Mouse (Mus musculus): ENCODE data around the gene Jak3. TPM values are rescaled to one million over a fixed set of nuclear protein-coding genes. Genes with fewer than 3 reads are reported as not detected.

Gene Jak3
- polyA plus RNA-seq, 1 experiment from 2014 or later: 1.6 TPM

DNA sequence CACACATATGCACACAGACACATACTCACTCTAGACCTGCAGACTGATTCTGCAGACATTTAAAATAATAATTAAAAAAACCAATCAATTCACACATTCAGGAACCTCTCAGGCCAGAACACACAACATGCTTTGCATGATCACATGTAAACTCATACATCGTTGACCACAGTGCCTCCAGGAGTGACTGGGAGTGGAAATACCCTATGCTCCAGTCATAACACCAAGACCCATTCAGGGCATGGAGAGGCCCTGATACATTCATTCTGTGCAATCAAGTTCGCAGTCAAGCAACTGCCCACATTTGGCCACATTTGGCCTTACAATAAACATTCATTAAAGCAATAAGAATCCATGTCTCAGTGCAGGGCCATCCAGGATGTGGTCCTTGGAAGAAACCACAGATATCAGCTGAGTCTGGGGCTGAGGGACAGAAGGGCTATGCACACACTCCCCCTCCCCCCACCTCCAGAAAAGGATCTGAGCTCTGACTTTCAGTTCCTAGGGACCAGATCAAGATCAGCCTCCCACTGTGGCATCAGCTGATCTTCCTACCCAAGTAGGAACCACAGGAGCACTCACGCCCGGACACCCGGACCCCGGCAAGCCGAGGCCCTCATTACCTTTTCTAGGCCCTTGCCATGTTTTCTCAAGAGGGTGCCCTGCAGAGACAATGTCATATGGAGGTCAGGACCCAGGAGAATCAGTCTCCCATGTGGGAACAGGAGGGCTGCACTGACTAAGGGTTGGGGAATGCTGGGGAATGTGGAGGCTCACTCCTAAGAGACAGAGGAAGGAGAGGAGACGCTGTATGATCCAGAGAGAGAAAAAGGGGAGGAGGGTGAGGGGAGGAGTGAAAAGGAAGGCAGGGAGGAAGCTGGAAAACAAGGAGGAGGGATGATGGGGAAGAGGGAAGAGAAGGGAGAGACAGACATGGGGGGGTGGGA is 38.7 kb upstream of the Jak3 start:
- H3K4me1 ChIP-seq: peaks cover 7% of the 10 kb centered on the region
- no peak overlapping the region for H3K9ac ChIP-seq
- 64% methylated on average over 8 of the region's 8 CpGs for WGBS
- no peak overlapping the region for H3K27ac ChIP-seq
- H3K27me3 ChIP-seq: peaks cover 40% of the 10 kb centered on the region
- H3K4me3 ChIP-seq: no peak overlapping the region
- H3K9me3 ChIP-seq (replicated peaks): peaks cover 5% of the 10 kb centered on the region
- H3K4me2 ChIP-seq: no peak overlapping the region
- ATAC-seq: no peak
- peaks cover 34% of the 10 kb centered on the region for H3K36me3 ChIP-seq (ENCODE audit: poor library complexity, severe bottlenecking)

DNA sequence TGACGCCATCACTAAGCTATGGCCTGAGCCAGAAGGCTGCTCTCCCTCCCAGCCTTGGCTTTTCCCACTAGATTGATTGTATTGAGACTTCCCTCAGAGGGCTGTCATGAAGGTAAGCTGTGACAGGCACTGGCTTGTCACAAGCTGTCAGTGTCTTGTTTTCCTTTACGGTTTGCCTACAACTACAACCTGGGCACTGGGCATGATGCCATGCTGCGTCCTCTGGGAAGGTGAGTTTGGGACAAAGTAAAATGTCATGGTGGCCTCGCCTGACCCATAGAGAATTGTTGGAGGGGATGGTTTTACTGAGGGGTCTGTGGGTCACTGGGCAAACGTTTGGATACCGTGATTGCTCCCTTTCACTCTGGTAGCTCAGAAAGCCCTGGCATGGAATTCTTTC is 37.8 kb upstream of the Jak3 start:
- WGBS: 76% methylated on average over 6 of the region's 6 CpGs
- no peak overlapping the region for H3K4me2 ChIP-seq
- H3K4me3 ChIP-seq: no peak overlapping the region
- no peak for ATAC-seq
- peaks cover 34% of the 10 kb centered on the region for H3K36me3 ChIP-seq (ENCODE audit: poor library complexity, severe bottlenecking)
- H3K4me1 ChIP-seq: peaks cover 7% of the 10 kb centered on the region
- H3K27ac ChIP-seq: no peak overlapping the region
- no peaks in the 10 kb centered on the region for H3K9me3 ChIP-seq (replicated peaks)
- H3K9ac ChIP-seq: no peak overlapping the region
- H3K27me3 ChIP-seq: peaks cover 40% of the 10 kb centered on the region

DNA sequence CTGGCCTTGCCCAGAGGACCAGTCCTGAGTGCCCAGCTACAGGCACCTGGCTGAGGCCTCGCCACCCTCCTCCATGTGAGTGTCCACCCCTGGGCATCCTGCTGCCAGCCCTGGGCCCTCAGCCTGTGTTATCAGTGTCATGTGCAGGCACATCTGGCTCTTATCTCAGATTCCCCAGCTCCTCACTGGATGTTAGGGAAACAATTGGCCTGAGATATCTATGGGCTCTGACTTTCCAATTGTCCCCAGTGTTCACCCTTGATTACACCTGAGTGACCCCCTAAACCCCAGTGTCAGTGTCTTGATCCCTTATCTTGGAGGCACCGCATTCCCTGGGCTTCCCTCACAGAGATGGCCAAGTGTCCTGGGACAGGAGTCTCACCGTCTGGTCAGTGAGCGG is 36.8 kb upstream of the Jak3 start:
- ATAC-seq: no peak
- 94% methylated on average over 4 of the region's 4 CpGs for WGBS
- Histone ChIP-seq H3K36me3 (ENCODE audit: poor library complexity, severe bottlenecking) (peaks cover 37% of the 10 kb centered on the region), H3K4me3 (no peak overlapping the region), H3K9ac (no peak overlapping the region), H3K4me1 (peaks cover 5% of the 10 kb centered on the region), H3K9me3 (replicated peaks) (no peaks in the 10 kb centered on the region), H3K4me2 (no peak overlapping the region), H3K27me3 (peaks cover 31% of the 10 kb centered on the region), H3K27ac (no peak overlapping the region)

DNA sequence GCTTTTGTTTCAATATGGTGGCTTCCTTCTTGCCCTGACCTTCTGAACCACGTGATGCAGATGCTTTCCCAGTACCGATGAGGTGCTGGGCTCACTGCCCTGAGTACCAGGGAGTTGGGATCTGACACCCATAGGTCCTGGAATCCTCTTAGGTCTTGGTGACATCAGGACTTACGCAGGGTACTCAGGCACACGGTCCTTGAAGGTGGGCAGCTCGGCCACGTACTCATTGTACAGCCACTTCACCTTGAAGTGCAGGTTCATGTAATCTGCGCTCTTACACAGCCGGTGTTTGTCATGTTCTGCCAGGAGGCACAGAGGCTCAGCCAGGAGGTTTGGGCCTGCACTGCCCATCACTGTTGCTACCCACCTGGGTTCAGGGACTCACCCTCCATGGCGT is 30.6 kb upstream of the Jak3 start:
- H3K4me2 ChIP-seq: no peak overlapping the region
- no peak overlapping the region for H3K9ac ChIP-seq
- H3K27me3 ChIP-seq: peaks cover 13% of the 10 kb centered on the region; the same call in 1 of the 2 replicates
- no peak overlapping the region for H3K4me3 ChIP-seq
- H3K4me1 ChIP-seq: no peaks in the 10 kb centered on the region
- H3K36me3 ChIP-seq (ENCODE audit: poor library complexity, severe bottlenecking): peaks cover 67% of the 10 kb centered on the region
- no peak overlapping the region for H3K27ac ChIP-seq
- H3K9me3 ChIP-seq (replicated peaks): no peaks in the 10 kb centered on the region
- 89% methylated on average over 9 of the region's 9 CpGs for WGBS
- no peak for ATAC-seq

DNA sequence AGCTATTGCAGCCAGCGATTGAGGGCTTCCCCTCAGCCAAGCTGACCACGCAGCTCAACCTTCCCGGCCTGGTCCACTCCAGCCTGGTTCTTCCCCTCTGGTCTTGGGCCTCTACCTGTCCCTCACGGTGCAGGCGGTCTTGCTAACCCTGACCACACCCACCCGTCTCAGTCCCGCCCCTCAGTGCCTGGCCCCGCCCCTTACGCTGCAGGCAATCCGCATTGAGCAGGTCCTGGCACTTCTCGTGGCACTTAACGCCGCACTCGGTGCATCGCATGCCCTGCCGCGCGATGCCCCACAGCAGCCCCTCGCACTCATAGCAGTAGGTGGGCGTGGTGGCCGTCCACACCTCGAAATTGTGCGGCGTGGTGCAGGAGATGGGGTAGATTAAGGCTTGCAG is 21.5 kb upstream of the Jak3 start:
- Histone ChIP-seq H3K9me3 (replicated peaks) (no peaks in the 10 kb centered on the region), H3K4me3 (peak overlapping the region; percentile 6; the same call in 1 of the 2 replicates), H3K27me3 (peaks cover 60% of the 10 kb centered on the region), H3K36me3 (ENCODE audit: poor library complexity, severe bottlenecking) (peaks cover 50% of the 10 kb centered on the region), H3K9ac (peak overlapping the region; percentile 48; the same call in 1 of the 2 replicates), H3K27ac (no peak overlapping the region), H3K4me1 (peaks cover 15% of the 10 kb centered on the region), H3K4me2 (peak overlapping the region; percentile 51)
- peak; percentile 36 for ATAC-seq
- WGBS: under 1% methylated on average over 23 of the region's 24 CpGs

DNA sequence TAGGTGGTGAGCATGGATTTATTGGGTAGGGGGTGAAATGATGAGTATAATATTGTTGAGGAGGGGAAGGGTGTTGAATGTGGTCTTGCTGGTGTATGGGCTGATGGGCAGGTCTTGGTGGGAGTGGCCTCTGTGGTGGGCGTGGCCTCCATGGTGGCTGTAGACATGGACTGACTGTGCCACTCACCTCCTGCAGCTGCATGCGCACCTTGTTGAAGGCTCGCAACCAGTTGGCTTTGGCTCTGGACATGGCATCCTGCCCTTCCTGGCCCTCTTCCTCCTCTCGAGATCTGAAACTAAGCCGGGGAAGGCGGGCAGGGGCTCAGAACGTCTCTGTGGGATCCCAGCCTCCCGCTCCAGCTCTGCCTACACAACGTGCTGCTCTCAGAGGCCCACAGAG is 18.3 kb upstream of the Jak3 start:
- Histone ChIP-seq H3K27ac (no peak overlapping the region), H3K27me3 (peaks cover 83% of the 10 kb centered on the region), H3K36me3 (ENCODE audit: poor library complexity, severe bottlenecking) (peaks cover 19% of the 10 kb centered on the region), H3K4me2 (no peak overlapping the region), H3K9ac (no peak overlapping the region), H3K9me3 (replicated peaks) (no peaks in the 10 kb centered on the region), H3K4me1 (peaks cover 23% of the 10 kb centered on the region), H3K4me3 (no peak overlapping the region)
- ATAC-seq: no peak
- 19% methylated on average over 9 of the region's 9 CpGs for WGBS

DNA sequence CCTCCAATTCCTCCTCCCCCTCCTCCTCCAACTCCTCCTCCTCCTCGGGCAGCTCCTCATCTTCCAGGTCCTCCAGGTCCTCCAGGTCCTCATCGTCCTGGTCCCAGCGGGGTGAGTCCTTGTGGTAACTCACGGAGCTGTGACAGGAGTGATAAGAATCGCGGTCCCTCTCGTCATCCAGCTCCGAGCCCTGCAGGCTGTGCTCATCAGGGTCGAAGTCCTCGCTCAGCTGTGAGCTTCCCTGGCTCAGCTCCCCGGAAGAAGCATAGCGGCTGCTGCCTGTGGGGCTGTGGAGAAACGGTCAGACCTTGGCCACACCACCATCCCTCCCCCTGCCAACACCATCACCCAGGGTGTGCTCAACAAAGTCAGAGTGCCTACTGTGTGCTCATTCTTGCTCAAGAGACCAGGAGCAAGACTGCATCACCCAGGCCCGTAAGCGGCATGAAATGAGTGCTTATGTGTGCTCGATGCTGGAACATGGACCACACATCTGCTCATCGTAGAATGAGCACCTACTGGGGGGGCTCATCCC is 17.5 kb upstream of the Jak3 start:
- ATAC-seq: no peak
- Histone ChIP-seq H3K4me2 (no peak overlapping the region), H3K27me3 (peaks cover 83% of the 10 kb centered on the region), H3K9me3 (replicated peaks) (no peaks in the 10 kb centered on the region), H3K4me3 (no peak overlapping the region), H3K9ac (no peak overlapping the region), H3K36me3 (ENCODE audit: poor library complexity, severe bottlenecking) (peaks cover 14% of the 10 kb centered on the region), H3K27ac (no peak overlapping the region), H3K4me1 (peaks cover 23% of the 10 kb centered on the region)
- 30% methylated on average over 17 of the region's 17 CpGs for WGBS

DNA sequence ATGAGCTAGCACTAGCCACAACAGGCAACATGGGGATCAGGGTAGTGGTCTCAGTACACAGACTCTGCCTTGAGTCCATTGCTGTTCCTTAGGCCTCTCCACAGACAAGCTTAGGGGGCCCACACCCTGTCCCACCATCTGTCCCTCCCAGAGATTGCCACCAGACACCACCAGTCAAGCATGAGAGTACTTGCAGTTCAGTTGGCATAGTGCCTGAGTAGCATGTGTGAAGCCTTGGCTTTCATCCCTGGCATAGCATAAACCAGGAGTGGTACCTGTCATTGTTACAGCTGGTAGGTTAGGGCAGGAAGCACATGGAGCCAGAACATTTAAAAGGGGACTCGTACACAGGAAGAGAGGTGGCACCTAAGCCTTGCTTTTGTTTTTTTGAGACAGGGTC is 16.3 kb upstream of the Jak3 start:
- Histone ChIP-seq H3K9me3 (replicated peaks) (no peaks in the 10 kb centered on the region), H3K4me3 (no peak overlapping the region), H3K4me2 (no peak overlapping the region), H3K4me1 (peaks cover 19% of the 10 kb centered on the region), H3K9ac (no peak overlapping the region), H3K27me3 (peaks cover 73% of the 10 kb centered on the region), H3K27ac (peak overlapping the region; percentile 25), H3K36me3 (ENCODE audit: poor library complexity, severe bottlenecking) (peaks cover 15% of the 10 kb centered on the region)
- WGBS: 65% methylated on average over 1 of the region's 1 CpGs
- peak; percentile 46 for ATAC-seq

DNA sequence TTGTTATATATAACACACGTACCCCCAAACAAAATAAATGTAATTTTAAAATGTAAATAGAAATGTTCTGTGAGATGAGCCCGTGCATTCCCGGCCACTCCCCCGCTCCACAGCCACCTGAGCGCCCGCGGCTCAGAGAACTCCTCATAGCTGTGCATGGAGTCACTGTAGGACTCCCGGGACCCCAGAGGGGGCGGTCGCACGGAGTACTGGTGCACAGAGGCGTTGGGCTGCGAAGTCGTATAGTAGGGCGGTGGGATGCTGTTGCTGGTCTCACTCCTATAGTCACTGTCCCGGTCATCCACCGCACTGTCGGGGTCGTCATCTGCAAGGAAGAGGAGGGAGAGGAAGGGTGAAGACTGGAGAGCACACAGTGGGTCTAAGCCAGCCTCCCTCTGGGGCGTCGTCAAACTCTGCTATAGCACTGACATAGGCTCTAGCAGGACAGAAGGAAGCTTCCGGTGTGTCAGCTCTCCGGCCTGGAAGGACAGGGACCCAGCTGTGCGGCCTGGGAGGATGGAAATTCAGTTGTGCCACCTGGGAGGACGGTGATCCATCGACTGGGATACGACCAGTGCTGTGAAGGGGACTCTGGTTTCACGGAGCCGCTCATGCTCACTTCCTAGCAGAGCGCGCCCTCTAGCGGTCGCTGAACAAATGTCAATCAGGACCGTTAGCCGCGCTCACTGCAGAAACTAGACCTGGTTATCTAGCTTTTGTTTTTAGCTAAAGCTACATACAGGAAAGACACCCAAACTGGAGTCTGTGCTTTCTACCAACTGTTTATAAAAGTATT is 15.6 kb upstream of the Jak3 start:
- WGBS: 8% methylated on average over 35 of the region's 36 CpGs
- Histone ChIP-seq H3K36me3 (ENCODE audit: poor library complexity, severe bottlenecking) (peaks cover 15% of the 10 kb centered on the region), H3K4me2 (peak overlapping the region; percentile 13; the same call in 1 of the 2 replicates), H3K4me1 (peaks cover 20% of the 10 kb centered on the region), H3K4me3 (no peak overlapping the region), H3K9ac (no peak overlapping the region), H3K27me3 (peaks cover 66% of the 10 kb centered on the region), H3K9me3 (replicated peaks) (no peaks in the 10 kb centered on the region), H3K27ac (no peak overlapping the region)
- ATAC-seq: peak; percentile 61

DNA sequence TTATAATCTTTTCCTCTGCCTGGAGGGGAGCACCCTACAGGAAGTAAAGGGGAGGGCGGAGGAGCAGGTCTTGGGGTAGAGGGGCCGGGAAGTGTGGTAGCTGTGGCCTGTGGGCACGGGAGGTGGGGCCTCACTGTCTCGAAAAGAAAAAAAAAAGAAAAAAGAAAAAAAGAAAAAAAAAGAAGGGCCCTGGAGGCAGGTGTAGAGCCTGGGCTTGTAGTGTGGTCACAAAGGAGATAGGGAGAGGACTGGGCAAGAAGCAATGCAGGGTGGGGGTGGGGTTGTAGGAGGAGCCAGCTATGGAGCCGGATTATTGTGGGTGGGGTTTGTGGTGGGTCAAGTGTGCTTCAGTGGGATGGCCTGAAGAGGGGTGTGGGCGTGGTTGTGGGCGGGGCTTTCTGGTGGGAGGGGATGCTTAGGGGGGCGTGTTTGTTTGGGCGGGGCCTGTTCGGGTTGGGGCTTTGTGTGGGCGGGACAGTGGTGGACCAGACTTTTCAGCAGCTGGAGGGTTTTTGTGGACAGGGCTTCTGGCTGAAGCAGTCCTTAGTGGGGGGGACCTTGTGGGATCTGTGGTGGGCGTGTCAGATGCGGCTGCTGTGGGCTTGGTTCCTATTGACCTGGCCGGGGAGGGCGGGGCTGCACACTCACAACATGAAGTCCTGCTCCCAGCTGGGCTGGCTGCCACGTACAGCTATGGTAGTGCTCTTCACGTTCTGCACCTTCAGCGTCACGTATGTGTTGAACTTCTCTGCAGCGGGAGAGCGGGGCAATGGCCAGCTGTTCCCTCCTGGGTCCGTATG is 10.6 kb upstream of the Jak3 start:
- H3K4me3 ChIP-seq: peak overlapping the region; percentile 17
- no peak overlapping the region for H3K9ac ChIP-seq
- 4% methylated on average over 22 of the region's 22 CpGs for WGBS

DNA sequence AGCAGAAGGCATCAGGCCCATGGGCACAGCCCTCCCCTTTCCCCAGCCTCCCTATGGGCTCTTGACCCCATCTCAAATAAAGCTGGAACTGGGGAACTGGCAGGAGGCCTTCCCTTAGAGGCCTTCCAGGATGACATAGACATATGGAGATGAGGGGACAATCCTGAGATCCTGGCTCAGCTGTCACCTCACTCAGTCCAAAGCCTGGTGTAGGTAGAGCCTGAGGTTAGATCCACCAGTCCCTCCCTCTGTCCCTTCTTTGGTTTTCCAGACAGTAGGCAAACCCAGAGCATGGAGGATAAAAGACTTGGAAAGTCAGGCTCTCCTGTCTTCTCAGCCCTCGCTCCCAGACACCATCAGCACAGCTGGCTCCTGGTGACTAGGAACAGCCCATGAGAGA is 9.2 kb upstream of the Jak3 start:
- Histone ChIP-seq H3K9me3 (replicated peaks) (no peaks in the 10 kb centered on the region), H3K9ac (0 out of 2 replicates have a peak overlapping the region, but pooled peaks have one; percentile 37), H3K4me1 (peaks cover 56% of the 10 kb centered on the region), H3K4me2 (no peak overlapping the region), H3K27ac (peak overlapping the region; percentile 63), H3K36me3 (ENCODE audit: poor library complexity, severe bottlenecking) (peaks cover 8% of the 10 kb centered on the region), H3K27me3 (peaks cover 40% of the 10 kb centered on the region), H3K4me3 (no peak overlapping the region)
- ATAC-seq: no peak
- 11% methylated on average over 1 of the region's 1 CpGs for WGBS

More for the DNA sequence above, 10.6 kb upstream of the Jak3 start:
- peaks cover 8% of the 10 kb centered on the region for H3K36me3 ChIP-seq (ENCODE audit: poor library complexity, severe bottlenecking)
- H3K4me1 ChIP-seq: peaks cover 49% of the 10 kb centered on the region
- H3K27me3 ChIP-seq: peaks cover 44% of the 10 kb centered on the region
- no peaks in the 10 kb centered on the region for H3K9me3 ChIP-seq (replicated peaks)
- ATAC-seq: no peak; the same call in 1 of the 2 replicates
- H3K4me2 ChIP-seq: peak overlapping the region; percentile 44
- no peak overlapping the region for H3K27ac ChIP-seq

Data from forebrain, embryonic 13.5 days (tissue).